Mouse (Mus musculus) embryonic fibroblast, embryonic 13.5 days (primary cell): ENCODE measurements around the gene Sdk2.

Experiments used
- CTCF ChIP-seq: IDR thresholded peaks from 2 replicates; pipeline ENCODE4 v1.5.1; 2011; ENCODE audit warnings: mild to moderate bottlenecking, control low read depth, low read length, moderate library complexity, borderline replicate concordance; ENCODE audit not compliant: insufficient read depth
- POLR2A ChIP-seq: IDR thresholded peaks from 2 replicates; pipeline ENCODE4 v1.6.1; 2011; ENCODE audit warnings: low read depth, mild to moderate bottlenecking, control low read depth, low read length, moderate library complexity

DNA sequence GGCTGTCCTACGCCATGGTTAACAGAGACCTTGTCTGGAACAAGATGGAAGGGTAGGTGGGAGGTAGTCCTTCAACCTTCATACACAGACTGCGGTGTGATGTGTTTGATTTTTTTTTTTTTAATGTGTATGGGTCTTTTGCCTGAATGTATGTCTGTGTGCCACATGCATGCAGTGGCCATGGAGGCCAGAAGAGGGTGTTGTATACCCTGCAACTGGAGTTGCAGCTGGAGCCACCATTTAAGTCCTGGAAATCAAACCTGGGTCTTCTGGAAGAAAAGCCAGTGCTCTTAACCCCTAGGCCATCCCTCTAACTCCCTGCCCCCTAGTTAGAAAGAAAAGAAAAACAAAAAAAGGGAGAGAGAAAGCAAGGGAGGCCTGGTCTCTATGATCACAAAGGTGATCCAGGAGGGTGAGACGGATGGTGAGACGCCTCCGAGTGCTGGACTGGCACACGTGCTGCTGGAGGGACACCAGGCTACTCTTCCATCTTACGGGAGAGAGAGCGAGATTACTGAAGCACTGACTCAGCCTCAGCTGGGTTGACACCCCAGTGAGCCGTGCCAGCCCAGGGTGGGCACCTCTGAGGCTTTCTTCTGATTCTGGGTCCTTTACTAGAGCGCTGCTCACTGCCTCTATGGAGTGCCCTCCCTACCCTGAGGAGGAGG is 334.8 kb downstream of the Sdk2 start:
- TF ChIP-seq POLR2A (no peak), CTCF (no peak)
